Mouse (Mus musculus) megakaryocyte, embryonic 14.5 days (primary cell): ENCODE results near the gene Afmid.

Experiments used
- FLI1 ChIP-seq: IDR thresholded peaks from 2 replicates; pipeline ENCODE4 v1.6.1; 2012; ENCODE audit warnings: low read length, inconsistent platforms, mixed read lengths
- GATA1 ChIP-seq: IDR thresholded peaks from 3 replicates; pipeline ENCODE4 v1.6.1; 2012; ENCODE audit warnings: mixed read lengths, low read length, inconsistent platforms, borderline replicate concordance

GRCm38 (mm10) chr11:117826916-117827315, 1.2 kb downstream of the Afmid start:
- no peak for TF ChIP-seq GATA1
- TF ChIP-seq FLI1: no peak
